Mouse (Mus musculus): ENCODE measurements around the gene Zyg11a. TPM values are rescaled to one million over a fixed set of nuclear protein-coding genes. Genes with fewer than 3 reads are reported as not detected.

Gene Zyg11a
- polyA plus RNA-seq (2021; fragmentation: Nextera tagmentation): not detected in 2 replicates
- long read RNA-seq, experiment 1: 0 reads
- long read RNA-seq, experiment 2: 0 reads

DNA sequence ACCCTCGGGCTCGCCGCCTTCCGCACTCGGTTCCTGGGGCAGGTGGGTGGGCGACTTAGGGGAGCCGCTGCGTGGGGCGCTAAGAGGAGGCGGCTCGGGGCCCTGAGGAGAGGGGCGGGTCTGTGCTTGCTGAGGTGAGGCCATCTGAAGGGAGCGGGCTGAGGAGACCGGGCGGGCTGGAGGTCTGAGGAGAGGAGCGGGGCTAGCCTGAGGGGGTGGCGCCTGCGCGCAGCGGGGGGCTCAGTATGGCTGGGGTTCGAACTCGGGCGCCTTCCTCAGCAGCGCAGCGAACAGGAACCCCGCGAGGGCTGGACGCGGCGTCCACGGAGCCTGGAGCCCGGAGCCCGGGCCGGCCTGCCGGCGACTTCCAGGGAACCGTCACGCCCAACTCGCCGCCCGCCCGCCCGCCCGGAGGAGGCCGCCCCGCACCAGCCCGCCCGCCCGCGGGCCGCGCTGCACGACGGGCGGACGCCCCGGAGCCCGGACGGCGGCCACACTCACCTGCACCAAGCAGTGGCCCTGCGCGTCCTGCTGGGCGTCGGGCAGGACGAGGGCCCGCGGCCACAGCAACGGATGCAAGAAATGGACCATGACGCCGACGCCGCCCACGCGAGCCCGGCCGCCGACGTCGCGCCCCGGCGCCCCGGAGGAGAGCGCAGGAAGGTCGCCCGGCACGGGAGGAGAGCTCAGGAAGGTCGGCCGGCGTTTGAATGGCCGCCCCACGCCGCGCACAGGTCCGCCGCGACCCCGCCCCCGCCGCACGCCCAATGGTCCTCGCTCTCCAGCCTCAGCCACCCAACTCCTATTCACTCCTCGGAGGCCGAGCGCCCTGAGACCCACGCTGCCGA lies at the start of gene Zyg11a:
Gene Zyg11a (minus strand): TSS at position 717 of the 848 bp plus-strand sequence.

DNA sequence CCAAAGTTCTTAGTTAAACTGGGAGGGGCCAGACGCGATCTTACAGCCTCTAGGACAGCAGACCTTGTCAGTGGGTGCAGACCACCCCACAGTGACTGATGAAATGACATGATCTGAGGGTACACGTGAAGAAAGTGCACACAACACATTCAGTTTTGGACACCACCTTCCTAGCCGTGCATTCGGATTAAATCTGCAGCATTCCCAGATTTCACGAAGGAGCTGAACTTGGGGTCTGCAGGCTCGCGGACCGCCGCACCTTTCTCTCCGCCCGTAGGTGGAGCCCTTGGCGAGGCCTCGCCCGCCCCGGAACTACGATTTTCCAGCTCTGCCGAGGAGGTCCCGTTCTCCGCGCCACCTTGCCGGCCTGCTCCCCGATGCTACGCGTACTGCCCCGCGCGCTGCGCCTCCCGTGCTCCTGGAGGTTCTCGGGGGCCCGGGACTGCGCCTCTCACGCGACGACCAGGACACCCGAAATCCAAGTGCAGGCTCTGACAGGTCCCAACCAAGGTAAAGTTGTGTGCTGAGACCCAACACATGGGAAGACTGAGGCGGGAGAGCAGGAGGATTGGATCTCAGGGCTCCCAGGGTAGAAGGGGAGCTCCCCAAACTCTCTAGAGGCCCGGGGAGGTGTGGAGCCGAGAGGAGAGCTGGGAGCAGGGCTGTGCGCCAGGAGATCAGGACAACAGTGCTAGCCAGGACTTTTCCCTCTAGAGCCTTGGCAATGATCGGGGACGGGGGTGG lies 52.5 kb downstream of the Zyg11a start, which contains the start of gene Echdc2:
Gene Echdc2 (plus strand): TSS at position 286 of the 744 bp plus-strand sequence.

DNA sequence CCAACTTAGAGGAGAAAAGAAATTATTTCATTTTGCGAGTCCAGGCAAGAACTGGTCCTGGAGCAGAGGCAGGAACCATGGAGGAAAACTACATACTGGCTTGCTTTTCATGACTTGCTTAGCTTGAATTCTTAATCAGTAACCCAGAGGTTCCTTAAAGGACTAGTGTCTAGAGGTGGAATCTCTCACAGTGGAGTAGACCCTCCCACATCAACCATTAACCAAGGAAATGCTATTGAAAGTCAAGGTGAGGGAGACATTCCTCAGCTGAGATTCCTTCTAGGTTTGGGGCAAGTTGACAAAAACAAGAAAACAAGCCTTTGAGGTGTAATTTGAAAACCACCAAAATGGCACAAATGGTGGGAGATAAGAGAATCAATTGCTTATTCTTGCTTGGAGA lies 73.0 kb downstream of the Zyg11a start, which contains the start of gene Scp2:
Gene Scp2 (minus strand): TSS at position 119 of the 400 bp plus-strand sequence.

Other genes starting within 250 kb of the Zyg11a start
- 0.05 TPM in 1 of 2 replicates, not detected in the other for gene Slc1a7, start 249.7 kb downstream of the Zyg11a start, polyA plus RNA-seq (2021; fragmentation: Nextera tagmentation)
- gene Podn, start 121.6 kb downstream of the Zyg11a start, polyA plus RNA-seq (2021; fragmentation: Nextera tagmentation): 0.95 and 0.97 TPM in 2 replicates
- 245 and 274 TPM in 2 replicates for gene Scp2, start 73.0 kb downstream of the Zyg11a start, polyA plus RNA-seq (2021; fragmentation: Nextera tagmentation)
- gene Echdc2, start 52.6 kb downstream of the Zyg11a start, polyA plus RNA-seq (2021; fragmentation: Nextera tagmentation): 12.4 and 15.2 TPM in 2 replicates
- 29.0 and 29.2 TPM in 2 replicates for gene Zyg11b, start 83.0 kb upstream of the Zyg11a start, polyA plus RNA-seq (2021; fragmentation: Nextera tagmentation)
- gene Coa7, start 110.1 kb upstream of the Zyg11a start, polyA plus RNA-seq (2021; fragmentation: Nextera tagmentation): 19.1 and 27.6 TPM in 2 replicates
- gene Shisal2a, start 165.3 kb upstream of the Zyg11a start, polyA plus RNA-seq (2021; fragmentation: Nextera tagmentation): 0.35 and 0.46 TPM in 2 replicates
- 12.3 and 13.0 TPM in 2 replicates for gene Gpx7, start 188.9 kb upstream of the Zyg11a start, polyA plus RNA-seq (2021; fragmentation: Nextera tagmentation)
- gene Tut4, start 241.4 kb upstream of the Zyg11a start, polyA plus RNA-seq (2021; fragmentation: Nextera tagmentation): 4.0 and 5.5 TPM in 2 replicates